Mouse (Mus musculus) midbrain, embryonic 11.5 days (tissue): Measurements from ENCODE around the gene Wdr12. TPM values are rescaled to one million over a fixed set of nuclear protein-coding genes. Genes with fewer than 3 reads are reported as not detected.
"Not testable (repeated sequence)": the region's sequence is repeated elsewhere in the genome, so short reads cannot be mapped to it uniquely, and the experiment has no call there.

Source experiments
- ATAC-seq: fragments of 200-750 bp; cut with Nextera tagmentation; 2 replicates; pipeline ENCODE4 v1.8.0; 2017; ENCODE audit warnings: moderate TSS enrichment, moderate library complexity; ENCODE audit not compliant: low FRiP score
- DNase-seq: peaks from one replicate; pipeline ENCODE4 v3.0.0; 2015; ENCODE audit warnings: low spot score; ENCODE audit errors: missing footprints
- H3K27ac ChIP-seq: fragments of 300-500 bp; sonication (generic); 2 replicates; pipeline ENCODE4 v1.5.1; 2014; ENCODE audit warnings: low read depth, low read length
- H3K27me3 ChIP-seq: fragments of 300-500 bp; sonication (generic); 2 replicates; pipeline ENCODE4 v1.6.1; 2014; ENCODE audit warnings: mild to moderate bottlenecking, low read length, moderate library complexity, mixed read lengths; ENCODE audit not compliant: control insufficient read depth, insufficient read depth
- H3K36me3 ChIP-seq: fragments of 300-500 bp; sonication (generic); 2 replicates; pipeline ENCODE4 v1.6.1; 2014; ENCODE audit warnings: mild to moderate bottlenecking, low read length, moderate library complexity, mixed read lengths; ENCODE audit not compliant: control insufficient read depth, insufficient read depth
- H3K4me1 ChIP-seq: fragments of 300-500 bp; sonication (generic); 2 replicates; pipeline ENCODE4 v1.6.1; 2014; ENCODE audit warnings: low read length; ENCODE audit not compliant: control insufficient read depth, insufficient read depth
- H3K4me2 ChIP-seq: fragments of 300-500 bp; sonication (generic); 2 replicates; pipeline ENCODE4 v1.6.1; 2014; ENCODE audit warnings: mild to moderate bottlenecking, moderate library complexity
- H3K4me3 ChIP-seq: fragments of 300-500 bp; sonication (generic); 2 replicates; pipeline ENCODE4 v1.5.1; 2014; ENCODE audit warnings: low read depth, low read length
- H3K9ac ChIP-seq: fragments of 300-500 bp; sonication (generic); 2 replicates; pipeline ENCODE4 v1.6.1; 2014; ENCODE audit warnings: low read length
- H3K9me3 ChIP-seq: fragments of 300-500 bp; sonication (generic); 2 replicates; pipeline ENCODE4 v1.6.1; 2016; ENCODE audit warnings: low read length; ENCODE audit not compliant: control insufficient read depth
- WGBS: fragments of 180-500 bp; shearing (Covaris S2); extraction: QIAGEN DNeasy Blood & Tissue Kit; methylation state at CpG from one replicate; pipeline ENCODE4 v1.1.7; 2014; 5-methylcytosine and 5-hydroxymethylcytosine counted together
- polyA plus RNA-seq: library from polyadenylated mRNA; unstranded; fragments of >200 nt; fragmentation: Nextera tagmentation; extraction: Ambion mirVana; gene quantifications from 2 replicates; pipeline ENCODE4 v1.2.1, GENCODE M21; 2014

Gene Wdr12
- polyA plus RNA-seq, 1 experiment from 2014 or later, result 49.1 TPM

DNA sequence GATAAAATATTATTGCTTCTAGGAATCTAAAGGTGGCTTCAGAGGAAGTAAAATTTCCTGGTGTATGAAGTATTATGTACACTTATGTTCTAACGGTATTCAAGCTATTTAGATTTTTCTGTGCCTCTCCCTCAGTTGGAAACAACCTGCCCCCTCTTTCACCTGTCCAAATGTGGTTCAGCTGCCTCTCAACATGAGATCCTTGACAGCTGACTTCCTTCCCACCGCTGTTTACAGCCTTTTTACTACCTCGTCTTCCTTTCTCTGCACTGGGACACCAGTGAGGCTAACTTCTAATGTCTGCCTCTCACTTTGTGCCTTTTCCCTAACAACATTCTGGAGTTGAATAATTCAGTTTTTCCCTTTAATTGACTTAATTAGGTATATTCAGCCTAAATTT is 22.9 kb downstream of the Wdr12 start:
- no peaks in the 10 kb centered on the region for H3K9me3 ChIP-seq
- no peak overlapping the region for H3K27ac ChIP-seq
- ATAC-seq (no peak), DNase-seq (no peak)
- H3K4me2 ChIP-seq, result no peak overlapping the region
- peaks cover 2% of the 10 kb centered on the region; the same call in 1 of the 2 replicates for H3K36me3 ChIP-seq
- no peak overlapping the region for H3K4me3 ChIP-seq
- WGBS, result 84% methylated on average over 3 of the region's 3 CpGs
- H3K9ac ChIP-seq, result no peak overlapping the region
- no peaks in the 10 kb centered on the region for H3K4me1 ChIP-seq
- H3K27me3 ChIP-seq, result no peaks in the 10 kb centered on the region

DNA sequence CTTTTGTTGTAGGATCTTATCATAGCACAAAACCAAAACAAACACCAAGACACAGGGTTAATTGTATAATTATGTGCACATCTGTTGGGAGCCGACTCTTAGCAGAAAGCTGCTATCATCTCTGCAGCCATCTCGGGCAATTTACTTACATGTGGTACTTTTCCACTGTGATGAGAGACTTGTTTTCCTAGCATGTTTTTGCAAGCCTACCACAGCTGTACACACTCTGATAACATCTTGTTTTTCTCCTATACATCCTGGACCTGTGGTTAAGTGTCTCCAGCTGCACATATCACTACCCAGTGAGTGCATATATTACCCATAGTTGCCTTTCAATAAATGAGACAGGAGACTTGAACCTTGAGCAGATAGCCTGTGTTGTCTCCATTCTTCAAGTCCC is 23.5 kb downstream of the Wdr12 start:
- H3K27me3 ChIP-seq, result no peaks in the 10 kb centered on the region
- no peak overlapping the region for H3K4me2 ChIP-seq
- no peaks in the 10 kb centered on the region; the same call in 1 of the 2 replicates for H3K36me3 ChIP-seq
- DNase-seq (no peak), ATAC-seq (no peak)
- no peak overlapping the region for H3K9ac ChIP-seq
- H3K4me3 ChIP-seq, result no peak overlapping the region
- H3K27ac ChIP-seq, result no peak overlapping the region
- no peaks in the 10 kb centered on the region for H3K4me1 ChIP-seq
- H3K9me3 ChIP-seq, result no peaks in the 10 kb centered on the region
- 86% methylated on average over 2 of the region's 2 CpGs for WGBS

- H3K36me3 ChIP-seq, H3K4me1 ChIP-seq, H3K27ac ChIP-seq, H3K9ac ChIP-seq, ATAC-seq, H3K4me3 ChIP-seq, H3K9me3 ChIP-seq, H3K27me3 ChIP-seq, DNase-seq, H3K4me2 ChIP-seq: not testable (repeated sequence)
Measured at GRCm38 (mm10) chr1:60070725-60071124, 27.7 kb downstream of the Wdr12 start.

GRCm38 (mm10) chr1:60056310-60056709 is 42.1 kb downstream of the Wdr12 start:
- Histone ChIP-seq H3K9me3 (no peaks in the 10 kb centered on the region), H3K9ac (no peak overlapping the region), H3K36me3 (no peaks in the 10 kb centered on the region), H3K4me3 (no peak overlapping the region), H3K4me2 (no peak overlapping the region), H3K27ac (no peak overlapping the region), H3K4me1 (no peaks in the 10 kb centered on the region), H3K27me3 (no peaks in the 10 kb centered on the region)
- DNase-seq, result no peak
- WGBS, result 85% methylated on average over 3 of the region's 3 CpGs
- ATAC-seq, result no peak

DNA sequence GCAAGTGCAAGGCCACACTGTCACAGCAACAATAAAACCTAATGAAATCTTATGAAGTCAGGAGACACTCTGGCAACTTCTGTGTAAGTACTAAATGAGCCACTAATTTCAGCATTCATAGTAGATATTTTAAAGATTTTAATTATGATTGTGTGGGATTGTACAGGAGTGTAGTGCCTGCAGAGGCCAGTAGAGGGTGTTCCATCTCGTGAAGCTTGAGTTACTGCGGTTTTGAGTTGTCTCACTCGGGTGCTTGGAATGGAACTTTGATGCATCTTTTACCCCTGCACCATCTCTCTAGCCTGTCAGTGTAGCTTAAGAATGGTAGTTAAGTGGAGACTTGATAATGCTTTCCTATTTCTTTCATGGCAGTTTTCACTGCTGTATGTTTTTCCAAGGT is 43.8 kb downstream of the Wdr12 start:
- no peak overlapping the region for H3K4me3 ChIP-seq
- no peaks in the 10 kb centered on the region for H3K4me1 ChIP-seq
- H3K4me2 ChIP-seq, result no peak overlapping the region
- H3K36me3 ChIP-seq, result no peaks in the 10 kb centered on the region
- no peak for DNase-seq
- WGBS, result 50% methylated on average over 3 of the region's 3 CpGs
- no peaks in the 10 kb centered on the region for H3K9me3 ChIP-seq
- H3K9ac ChIP-seq, result no peak overlapping the region
- H3K27me3 ChIP-seq, result no peaks in the 10 kb centered on the region
- ATAC-seq, result no peak
- H3K27ac ChIP-seq, result no peak overlapping the region

- not testable (repeated sequence) for DNase-seq, H3K36me3 ChIP-seq, H3K4me2 ChIP-seq, H3K9me3 ChIP-seq, H3K4me3 ChIP-seq, H3K27me3 ChIP-seq, H3K4me1 ChIP-seq, H3K9ac ChIP-seq, H3K27ac ChIP-seq, ATAC-seq
- 92% methylated on average over 5 of the region's 5 CpGs for WGBS
Measured at GRCm38 (mm10) chr1:60047481-60047880, 51.0 kb downstream of the Wdr12 start.

- ATAC-seq, result no peak
- Histone ChIP-seq H3K36me3 (no peaks in the 10 kb centered on the region), H3K9ac (no peak overlapping the region), H3K27me3 (peaks cover 10% of the 10 kb centered on the region), H3K9me3 (no peaks in the 10 kb centered on the region), H3K4me3 (no peak overlapping the region), H3K27ac (no peak overlapping the region), H3K4me1 (no peaks in the 10 kb centered on the region), H3K4me2 (no peak overlapping the region)
- peak; percentile 35 for DNase-seq
- WGBS, result 97% methylated on average over 1 of the region's 1 CpGs
Measured at GRCm38 (mm10) chr1:60044595-60044994, 53.9 kb downstream of the Wdr12 start.

GRCm38 (mm10) chr1:60042796-60043469 is 55.5 kb downstream of the Wdr12 start, which contains the start of gene Ica1l:
Gene Ica1l (minus strand): TSS chr1:60043184.
- Histone ChIP-seq H3K4me1 (no peaks in the 10 kb centered on the region), H3K36me3 (no peaks in the 10 kb centered on the region), H3K4me3 (peak within 1 kb of the TSS; percentile 79), H3K4me2 (peak within 1 kb of the TSS; percentile 88), H3K9ac (peak within 1 kb of the TSS; percentile 71), H3K27ac (no peak within 1 kb of the TSS), H3K27me3 (peaks cover 10% of the 10 kb centered on the region), H3K9me3 (no peaks in the 10 kb centered on the region)
- DNase-seq (peak; percentile 95), ATAC-seq (peak; percentile 94)
- WGBS, result under 1% methylated on average over 79 of the region's 99 CpGs

DNA sequence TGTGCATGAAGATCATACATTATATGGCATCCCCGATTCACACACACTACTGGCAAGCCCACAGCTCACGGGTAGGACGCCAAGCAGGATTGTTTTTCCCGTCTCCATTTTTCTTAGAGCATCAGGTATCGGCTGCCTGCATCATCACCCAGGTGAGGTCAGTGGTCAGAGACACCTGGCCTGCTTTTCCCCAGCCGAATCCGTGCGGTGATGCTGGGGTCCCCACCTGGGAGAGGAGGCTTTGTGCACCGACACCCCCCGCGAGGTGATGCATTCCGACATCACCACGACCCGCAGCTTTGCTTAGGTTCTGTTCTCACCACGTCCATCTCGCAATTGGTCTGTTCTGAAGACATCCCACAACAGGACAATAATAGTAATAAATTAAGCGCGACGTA is 56.0 kb downstream of the Wdr12 start:
- H3K36me3 ChIP-seq, result no peaks in the 10 kb centered on the region
- DNase-seq (no peak), ATAC-seq (peak; percentile 57; the same call in 1 of the 2 replicates)
- H3K9me3 ChIP-seq, result no peaks in the 10 kb centered on the region
- WGBS, result 5% methylated on average over 19 of the region's 19 CpGs
- H3K27ac ChIP-seq, result no peak overlapping the region
- peak overlapping the region; percentile 71 for H3K9ac ChIP-seq
- H3K27me3 ChIP-seq, result peaks cover 10% of the 10 kb centered on the region
- H3K4me3 ChIP-seq, result peak overlapping the region; percentile 79
- no peaks in the 10 kb centered on the region for H3K4me1 ChIP-seq
- H3K4me2 ChIP-seq, result peak overlapping the region; percentile 88
